Mouse (Mus musculus) intestine, postnatal 0 days (tissue): Measurements from ENCODE around the gene Ripply2. TPM values are rescaled to one million over a fixed set of nuclear protein-coding genes. Genes with fewer than 3 reads are reported as not detected.

Experiments used
- ATAC-seq: fragments of 200-750 bp; cut with Nextera tagmentation; 2 replicates; pipeline ENCODE4 v1.8.0; 2017; ENCODE audit warnings: mild to moderate bottlenecking, moderate TSS enrichment, moderate library complexity
- H3K27ac ChIP-seq: fragments of 300-500 bp; sonication (generic); 2 replicates; pipeline ENCODE4 v1.5.1; 2014; ENCODE audit warnings: mild to moderate bottlenecking, low read depth, low read length, moderate library complexity
- H3K27me3 ChIP-seq: fragments of 300-500 bp; sonication (generic); replicated peaks from 2 replicates; pipeline ENCODE4 v1.6.1; 2014; ENCODE audit warnings: low read length, mixed read lengths; ENCODE audit not compliant: control insufficient read depth, insufficient read depth
- H3K36me3 ChIP-seq: fragments of 300-500 bp; sonication (generic); 2 replicates; pipeline ENCODE4 v1.6.1; 2014; ENCODE audit warnings: mild to moderate bottlenecking, moderate library complexity; ENCODE audit not compliant: control insufficient read depth, insufficient read depth
- H3K4me1 ChIP-seq: fragments of 300-500 bp; sonication (generic); replicated peaks from 2 replicates; pipeline ENCODE4 v1.6.1; 2014; ENCODE audit warnings: antibody characterized with exemption, low read length, mixed read lengths; ENCODE audit not compliant: control insufficient read depth, insufficient read depth
- H3K4me2 ChIP-seq: fragments of 300-500 bp; sonication (generic); replicated peaks from 2 replicates; pipeline ENCODE4 v1.6.1; 2014; ENCODE audit warnings: low read depth, mild to moderate bottlenecking, moderate library complexity
- H3K4me3 ChIP-seq: fragments of 300-500 bp; sonication (generic); 2 replicates; pipeline ENCODE4 v1.5.1; 2014; ENCODE audit warnings: low read depth, low read length
- H3K9ac ChIP-seq: fragments of 300-500 bp; sonication (generic); 2 replicates; pipeline ENCODE4 v1.6.1; 2014; ENCODE audit warnings: mild to moderate bottlenecking, low read depth, low read length
- H3K9me3 ChIP-seq: fragments of 300-500 bp; sonication (generic); 2 replicates; pipeline ENCODE4 v1.6.1; 2016; ENCODE audit warnings: mixed run types; ENCODE audit not compliant: control insufficient read depth
- CTCF ChIP-seq: sonication (generic); IDR thresholded peaks from 2 replicates; pipeline ENCODE4 v1.5.1; 2016; ENCODE audit warnings: low read depth, mild to moderate bottlenecking, control low read depth, antibody characterized with exemption, moderate library complexity
- WGBS: fragments of 180-500 bp; shearing (Covaris S2); extraction: QIAGEN DNeasy Blood & Tissue Kit; methylation state at CpG from one replicate; pipeline ENCODE4 v1.1.7; 2014; 5-methylcytosine and 5-hydroxymethylcytosine counted together
- polyA plus RNA-seq: library from polyadenylated mRNA; unstranded; fragments of >200 nt; fragmentation: Nextera tagmentation; extraction: Ambion mirVana; gene quantifications from 2 replicates; pipeline ENCODE4 v1.2.1, GENCODE M21; 2015

Gene Ripply2
- polyA plus RNA-seq, 1 experiment from 2014 or later: not detected

DNA sequence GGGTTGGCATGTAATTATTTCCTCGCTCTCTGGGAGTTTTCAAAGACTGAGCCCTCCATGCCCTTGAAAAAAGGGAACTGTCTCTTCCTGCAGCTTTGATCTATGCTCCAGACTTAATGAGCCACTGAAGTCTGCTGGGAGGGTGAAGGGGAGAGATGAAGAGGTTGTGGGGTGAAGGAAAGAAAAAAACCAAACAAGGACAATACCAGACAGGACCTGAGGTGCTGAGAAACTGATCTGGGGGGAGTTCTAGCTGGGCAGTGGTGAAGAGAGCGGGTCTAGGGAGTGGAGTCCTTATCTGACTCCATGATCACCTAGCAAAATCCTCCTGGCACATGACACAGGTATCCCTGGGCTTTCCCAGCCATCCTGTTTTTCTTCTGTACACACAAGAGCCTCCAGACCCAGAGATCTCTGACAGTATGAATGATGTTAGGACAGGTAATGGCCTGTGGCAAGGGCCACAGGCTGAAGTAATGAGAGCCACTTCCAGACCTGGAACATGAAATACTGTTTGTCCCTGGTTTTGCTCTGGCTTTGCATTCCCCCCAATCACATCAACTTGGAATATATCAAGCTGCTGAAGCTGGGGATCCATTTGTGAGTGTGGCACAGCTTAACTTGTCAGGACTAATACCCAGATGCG, 18.2 kb upstream of the Ripply2 start:
- Histone ChIP-seq H3K36me3 (no peaks in the 10 kb centered on the region), H3K9me3 (no peaks in the 10 kb centered on the region), H3K4me3 (no peak overlapping the region), H3K27me3 (no peaks in the 10 kb centered on the region), H3K4me2 (no peak overlapping the region), H3K27ac (no peak overlapping the region), H3K9ac (no peak overlapping the region), H3K4me1 (no peaks in the 10 kb centered on the region)
- 63% methylated on average over 3 of the region's 3 CpGs for WGBS
- no peak for ATAC-seq
- TF ChIP-seq CTCF: no peak

DNA sequence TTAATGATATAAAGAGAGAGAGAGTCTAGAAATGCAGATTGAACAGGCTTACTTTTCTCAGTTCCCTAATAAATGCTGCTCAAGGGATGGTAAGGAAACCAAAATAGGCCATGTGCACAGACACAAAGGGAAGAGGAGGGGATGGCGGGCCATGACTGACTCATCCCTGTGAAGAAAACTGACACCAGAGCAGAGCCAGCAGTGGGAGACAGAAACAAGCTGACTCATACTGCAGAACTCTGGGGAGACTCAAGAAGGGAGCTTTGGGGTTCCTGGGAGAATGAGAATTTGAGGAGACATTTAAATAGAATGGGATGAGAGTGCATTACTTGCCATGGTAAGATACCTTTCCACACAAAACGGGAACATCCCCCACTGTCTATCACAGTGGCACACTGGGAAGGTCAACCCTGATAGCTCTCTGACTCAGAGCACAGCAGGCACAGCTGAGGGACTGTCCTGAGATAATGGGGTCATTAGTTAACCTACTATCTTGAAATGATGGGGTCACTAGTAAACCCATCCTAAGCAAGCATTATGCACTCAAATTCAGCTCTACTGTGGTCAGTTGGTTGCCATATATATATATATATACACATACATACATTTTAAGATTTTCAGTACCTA, 15.3 kb upstream of the Ripply2 start:
- no peak for TF ChIP-seq CTCF
- Histone ChIP-seq H3K4me3 (no peak overlapping the region), H3K4me2 (no peak overlapping the region), H3K36me3 (no peaks in the 10 kb centered on the region), H3K27ac (no peak overlapping the region), H3K27me3 (no peaks in the 10 kb centered on the region), H3K9me3 (no peaks in the 10 kb centered on the region), H3K4me1 (no peaks in the 10 kb centered on the region), H3K9ac (no peak overlapping the region)
- 69% methylated on average over 2 of the region's 2 CpGs for whole genome bisulfite sequencing
- no peak for ATAC-seq

GRCm38 (mm10) chr9:87004701-87005434, 10.5 kb upstream of the Ripply2 start:
- H3K9me3 ChIP-seq: no peaks in the 10 kb centered on the region
- WGBS: 70% methylated on average over 6 of the region's 6 CpGs
- no peaks in the 10 kb centered on the region for H3K4me1 ChIP-seq
- H3K4me2 ChIP-seq: no peak overlapping the region
- no peaks in the 10 kb centered on the region for H3K27me3 ChIP-seq
- no peak overlapping the region for H3K9ac ChIP-seq
- no peaks in the 10 kb centered on the region for H3K36me3 ChIP-seq
- H3K4me3 ChIP-seq: no peak overlapping the region
- no peak for TF ChIP-seq CTCF
- no peak for ATAC-seq
- H3K27ac ChIP-seq: no peak overlapping the region

GRCm38 (mm10) chr9:87005435-87005779, 9.9 kb upstream of the Ripply2 start:
- no peaks in the 10 kb centered on the region for H3K9me3 ChIP-seq
- H3K4me1 ChIP-seq: no peaks in the 10 kb centered on the region
- TF ChIP-seq CTCF: no peak
- H3K4me3 ChIP-seq: no peak overlapping the region
- WGBS: 55% methylated on average over 5 of the region's 5 CpGs
- no peak for ATAC-seq
- no peaks in the 10 kb centered on the region for H3K36me3 ChIP-seq
- H3K27me3 ChIP-seq: no peaks in the 10 kb centered on the region
- H3K27ac ChIP-seq: no peak overlapping the region
- H3K4me2 ChIP-seq: no peak overlapping the region
- H3K9ac ChIP-seq: no peak overlapping the region

- H3K27me3 ChIP-seq: no peaks in the 10 kb centered on the region
- no peak for ATAC-seq
- no peak overlapping the region for H3K27ac ChIP-seq
- no peak overlapping the region for H3K4me3 ChIP-seq
- no peak overlapping the region for H3K4me2 ChIP-seq
- no peak for TF ChIP-seq CTCF
- no peaks in the 10 kb centered on the region for H3K36me3 ChIP-seq
- no peaks in the 10 kb centered on the region for H3K4me1 ChIP-seq
- H3K9me3 ChIP-seq: no peaks in the 10 kb centered on the region
- WGBS: 59% methylated on average over 6 of the region's 6 CpGs
- no peak overlapping the region for H3K9ac ChIP-seq
These were observed 6.8 kb upstream of the Ripply2 start for GRCm38 (mm10) chr9:87008507-87008906.

DNA sequence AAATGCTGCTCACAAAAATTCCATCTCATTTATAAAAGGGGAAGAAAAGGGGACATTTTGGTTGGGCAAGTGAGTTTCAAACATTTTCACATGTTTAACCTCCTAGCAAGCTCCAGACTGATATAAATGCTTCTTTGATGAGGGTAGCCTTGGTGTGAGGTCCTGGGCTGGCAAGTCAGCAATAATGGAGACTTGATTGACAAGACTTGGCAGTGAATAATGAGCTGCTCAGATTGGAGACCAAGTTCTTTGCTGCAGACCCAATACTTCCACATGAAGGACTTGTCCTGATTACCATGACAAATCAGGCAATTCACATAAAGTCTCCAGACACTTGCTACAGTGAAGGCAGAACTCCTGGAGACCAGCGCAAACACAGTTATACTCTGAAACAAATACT, 6.4 kb upstream of the Ripply2 start:
- no peak for ATAC-seq
- Histone ChIP-seq H3K4me1 (no peaks in the 10 kb centered on the region), H3K36me3 (no peaks in the 10 kb centered on the region), H3K27me3 (0 out of 2 replicates have a peak, but pooled peaks cover under 1% of the 10 kb centered on the region), H3K4me3 (no peak overlapping the region), H3K9ac (no peak overlapping the region), H3K4me2 (no peak overlapping the region), H3K27ac (no peak overlapping the region), H3K9me3 (no peaks in the 10 kb centered on the region)
- no peak for TF ChIP-seq CTCF
- 100% methylated on average over 1 of the region's 1 CpGs for WGBS
